Mouse (Mus musculus) megakaryocyte progenitor cell, adult 5-6 weeks (primary cell): ENCODE data around the gene Trak1. TPM values are rescaled to one million over a fixed set of nuclear protein-coding genes. Genes with fewer than 3 reads are reported as not detected.

ENCODE experiments used
- ATAC-seq: replicated peaks from 2 replicates; pipeline ENCODE4 v1.8.0; 2016; ENCODE audit warnings: mild to moderate bottlenecking, moderate TSS enrichment, inconsistent platforms; ENCODE audit not compliant: poor library complexity
- total RNA-seq, 2 experiments: library from RNA; stranded (forward) in 1 of 2; stranded (reverse) in 1 of 2; fragments of 157-497, 149-512 nt in 1 of 2; fragments of 200-1000 nt in 1 of 2; gene quantifications; 2 replicates each; pipeline versions ENCODE4 v1.2.3 to v1.2.4; 2015 to 2017

Trak1 gene
- total RNA-seq, 2 experiments from 2014 or later, result 24.0 to 30.2 TPM

GRCm38 (mm10) chr9:121460527-121460926, 163.2 kb downstream of the Trak1 start:
- ATAC-seq, result no peak

GRCm38 (mm10) chr9:121467460-121467859, 170.2 kb downstream of the Trak1 start:
- no peak for ATAC-seq

DNA sequence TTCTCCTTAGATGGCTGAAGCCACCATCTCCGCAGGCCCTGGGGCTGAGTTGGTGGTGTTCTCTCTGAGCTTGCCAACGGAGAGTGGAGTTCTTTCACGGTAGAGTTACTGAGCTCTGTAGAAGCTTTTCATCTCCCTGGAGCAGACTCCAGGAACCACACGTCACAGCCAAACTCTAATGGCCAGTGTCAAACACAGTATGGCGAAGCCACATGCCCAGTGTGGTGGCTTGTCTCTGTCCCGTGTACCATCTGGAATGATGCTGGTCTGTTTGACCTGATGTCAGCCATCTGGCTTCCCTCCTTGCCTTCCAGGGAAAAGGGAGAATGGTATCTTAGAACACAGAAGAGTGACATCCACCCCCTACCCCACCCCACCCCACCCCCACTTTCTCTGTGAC, 172.4 kb downstream of the Trak1 start:
- no peak for ATAC-seq

GRCm38 (mm10) chr9:121474771-121475170, 177.5 kb downstream of the Trak1 start:
- ATAC-seq, result no peak

DNA sequence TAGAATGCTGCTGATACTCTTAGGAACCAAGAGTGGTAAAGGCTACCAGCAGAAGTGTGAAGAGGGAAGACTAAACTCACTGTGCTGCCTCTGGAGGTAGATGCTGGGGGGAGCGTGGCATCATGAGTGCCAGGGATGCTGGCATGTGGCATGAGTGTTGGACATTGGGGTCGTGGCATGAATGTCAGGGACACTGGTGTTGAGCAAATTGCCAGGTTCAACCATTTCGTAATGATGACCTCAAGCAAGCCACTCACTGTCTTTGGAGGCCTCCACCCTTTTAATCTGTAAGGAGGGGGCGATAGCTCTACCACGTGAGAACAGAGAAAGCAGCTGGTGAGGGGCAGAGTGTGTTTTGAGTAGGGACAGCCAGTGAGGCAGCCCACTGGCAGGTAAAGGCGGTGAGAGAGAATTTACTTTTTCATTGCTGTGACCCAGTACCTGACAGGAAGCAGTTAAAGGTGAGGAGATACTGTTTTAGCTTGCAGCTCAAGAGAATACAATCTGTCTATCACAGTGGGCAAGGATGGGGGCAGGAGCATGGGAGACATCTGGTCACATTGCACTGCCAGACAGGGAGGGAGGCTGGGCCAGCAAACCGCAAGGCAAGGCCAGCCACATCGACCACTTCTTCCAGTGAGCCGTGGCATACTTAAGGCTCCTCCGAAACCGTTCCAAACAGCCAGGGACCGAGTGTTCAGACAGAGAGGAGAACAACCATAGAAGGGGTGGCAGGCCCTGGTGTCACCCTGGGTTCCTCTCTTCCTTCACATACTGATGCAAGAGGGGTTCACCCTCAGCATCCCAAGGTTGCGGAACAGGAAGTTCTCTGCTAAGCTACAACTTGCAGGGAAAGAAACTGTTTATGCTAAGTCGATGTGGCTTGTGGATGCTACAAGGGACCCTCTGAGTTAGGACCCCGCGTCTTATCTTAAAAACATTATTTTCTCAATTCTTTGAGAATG, 178.5 kb downstream of the Trak1 start:
- ATAC-seq, result peak; percentile 38

GRCm38 (mm10) chr9:121477305-121477911, 180.1 kb downstream of the Trak1 start:
- peak; percentile 63 for ATAC-seq

DNA sequence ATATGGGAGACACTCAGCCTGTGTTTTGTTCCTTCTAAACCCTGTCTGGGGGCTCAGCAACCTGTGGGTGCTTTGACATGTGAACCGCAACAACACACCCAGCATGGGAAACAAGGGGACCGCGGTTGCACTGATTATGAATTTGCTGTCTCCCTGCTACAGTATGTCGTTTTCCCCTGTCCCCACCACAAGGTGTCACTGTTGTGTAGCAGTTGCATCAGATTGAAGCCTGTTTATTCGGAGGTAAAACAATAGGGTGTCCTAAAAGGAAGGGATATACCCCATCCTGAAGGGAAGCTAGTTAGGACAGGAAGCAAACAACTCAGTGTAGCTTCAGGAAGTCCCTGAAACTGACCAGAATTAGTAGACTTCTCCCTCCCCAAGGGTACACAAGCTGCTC, 182.2 kb downstream of the Trak1 start:
- peak; percentile 79 for ATAC-seq

- no peak for ATAC-seq
Observed at GRCm38 (mm10) chr9:121487216-121487615, 189.9 kb downstream of the Trak1 start.

DNA sequence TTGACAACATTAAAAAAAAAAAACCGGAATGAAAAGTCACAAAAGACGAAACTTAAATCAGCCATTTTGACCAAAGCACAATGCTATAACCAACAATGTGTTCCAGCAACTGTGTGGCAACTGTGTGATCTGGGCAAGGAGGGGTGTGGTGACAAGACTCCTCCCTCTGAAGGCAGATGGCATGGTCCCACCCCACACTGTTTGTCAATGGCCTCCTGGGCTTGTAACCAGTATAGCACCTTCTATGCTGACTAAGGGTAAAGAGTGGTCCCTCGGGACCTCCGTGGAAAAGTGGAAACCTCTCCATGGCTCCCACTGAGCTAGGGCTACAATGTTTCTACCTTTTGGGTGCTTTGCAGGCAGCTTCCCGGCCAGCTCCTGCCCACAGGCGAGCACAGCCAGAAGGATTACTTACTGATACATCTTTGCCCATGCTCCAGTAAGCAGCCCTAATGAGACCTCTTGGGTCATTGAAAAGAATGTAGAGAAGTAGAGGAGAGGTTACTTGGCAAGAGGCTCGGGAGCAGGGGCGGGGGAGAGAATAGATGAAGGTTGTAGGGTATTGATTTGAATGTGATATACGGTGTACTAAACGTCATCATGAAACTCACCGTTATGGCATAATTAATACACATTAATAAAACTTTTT, 194.4 kb downstream of the Trak1 start:
- peak; percentile 61 for ATAC-seq

- ATAC-seq, result no peak
Observed at GRCm38 (mm10) chr9:121494006-121494767, 196.9 kb downstream of the Trak1 start.

DNA sequence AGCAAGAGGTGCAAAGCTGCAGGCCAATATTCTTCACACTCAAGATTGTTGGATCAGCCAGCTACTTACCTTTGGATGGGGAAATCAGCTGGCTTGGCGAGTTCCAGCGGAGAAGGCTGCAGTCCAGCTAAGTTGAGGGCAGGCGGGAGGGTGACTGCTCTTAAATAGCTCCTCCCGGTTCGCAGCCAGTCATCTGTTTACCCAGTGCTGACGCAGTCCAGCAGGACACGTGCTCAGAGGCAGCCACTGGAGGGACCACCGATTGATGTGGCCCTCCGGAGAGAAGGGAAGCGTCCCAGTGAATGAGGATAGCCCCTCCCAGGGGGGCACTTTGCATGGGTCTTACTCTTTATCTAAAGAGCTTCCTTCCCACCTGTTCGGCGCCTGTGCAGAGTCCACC, 198.2 kb downstream of the Trak1 start, which contains the start of gene Cck:
Cck (minus strand) TSS at position 166 of the 400 bp plus-strand sequence.
- no peak for ATAC-seq

DNA sequence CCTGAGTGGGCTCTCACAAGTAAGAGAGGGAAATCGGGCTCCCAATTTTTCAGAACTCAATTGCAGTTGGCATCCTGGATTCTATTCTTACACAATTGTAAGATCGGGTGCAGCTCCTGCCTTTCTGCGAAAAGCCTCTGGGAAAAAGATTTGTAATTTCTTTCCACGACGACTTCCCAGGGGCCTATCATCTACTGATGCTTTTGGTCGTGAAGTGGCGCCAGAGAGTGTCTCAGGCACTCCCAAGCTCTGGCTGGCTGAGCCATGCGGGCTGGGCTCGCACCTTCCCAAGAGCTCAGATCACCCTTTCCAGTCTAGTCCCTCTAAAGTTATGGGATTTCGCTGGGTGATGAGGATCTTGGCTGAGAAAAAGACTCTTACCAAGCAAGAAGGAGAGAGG, 198.8 kb downstream of the Trak1 start:
- no peak for ATAC-seq

DNA sequence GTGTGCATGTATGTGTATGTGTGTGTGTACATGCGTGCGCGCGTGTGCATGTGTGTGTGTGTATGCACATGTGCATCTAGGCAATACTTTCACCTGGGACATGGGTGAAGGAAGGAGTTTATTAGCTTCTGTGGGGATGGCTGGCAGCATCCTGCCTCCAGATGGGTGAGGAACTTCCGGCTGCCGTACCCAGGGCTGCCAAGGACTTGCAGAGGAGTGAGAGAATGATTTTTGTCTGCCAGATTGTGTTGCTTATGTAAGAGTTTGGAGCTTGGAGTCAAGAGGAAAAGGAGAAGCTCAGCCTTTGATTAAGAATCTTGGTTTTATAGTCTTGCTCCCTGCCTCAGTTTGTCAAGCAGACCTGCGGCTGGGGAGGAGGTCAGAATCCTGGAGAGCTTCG, 208.0 kb downstream of the Trak1 start:
- ATAC-seq, result no peak

DNA sequence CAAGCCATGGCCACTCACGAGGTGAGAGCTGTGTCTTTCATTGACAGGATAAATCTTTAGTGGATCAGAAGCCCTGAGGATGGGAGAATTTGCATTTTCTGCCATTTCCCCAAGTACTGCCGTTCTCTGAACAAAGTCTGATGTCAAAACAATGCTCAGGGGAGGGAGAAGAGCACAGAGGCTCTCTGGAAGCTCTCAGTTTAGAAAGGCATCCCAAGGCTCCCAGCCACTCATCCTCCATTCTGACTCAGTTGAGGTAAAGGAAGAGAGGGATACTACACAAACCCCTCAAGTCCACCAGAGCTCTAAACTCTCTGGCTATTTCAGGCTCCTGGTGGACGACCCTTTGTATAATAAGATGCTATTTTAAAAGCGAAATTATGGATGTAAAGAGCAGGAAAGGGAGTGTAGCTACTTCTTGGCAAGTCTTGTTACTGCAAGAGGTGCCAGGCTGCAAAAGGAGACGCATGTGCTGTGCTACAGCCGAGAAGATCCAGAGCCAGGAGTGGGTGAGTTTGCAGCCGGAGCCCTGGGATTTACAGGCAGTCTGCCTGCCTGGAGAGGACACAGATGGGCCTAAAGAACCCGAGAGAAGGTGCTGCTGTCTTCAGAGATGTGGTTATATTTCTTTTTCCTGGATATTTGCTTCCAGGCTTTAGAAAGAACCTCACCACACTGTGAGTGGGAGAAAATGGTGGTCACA, 209.3 kb downstream of the Trak1 start:
- ATAC-seq, result no peak

GRCm38 (mm10) chr9:121511911-121512310, 214.6 kb downstream of the Trak1 start:
- ATAC-seq, result no peak

- ATAC-seq, result no peak
Observed at GRCm38 (mm10) chr9:121514462-121514861, 217.2 kb downstream of the Trak1 start.

DNA sequence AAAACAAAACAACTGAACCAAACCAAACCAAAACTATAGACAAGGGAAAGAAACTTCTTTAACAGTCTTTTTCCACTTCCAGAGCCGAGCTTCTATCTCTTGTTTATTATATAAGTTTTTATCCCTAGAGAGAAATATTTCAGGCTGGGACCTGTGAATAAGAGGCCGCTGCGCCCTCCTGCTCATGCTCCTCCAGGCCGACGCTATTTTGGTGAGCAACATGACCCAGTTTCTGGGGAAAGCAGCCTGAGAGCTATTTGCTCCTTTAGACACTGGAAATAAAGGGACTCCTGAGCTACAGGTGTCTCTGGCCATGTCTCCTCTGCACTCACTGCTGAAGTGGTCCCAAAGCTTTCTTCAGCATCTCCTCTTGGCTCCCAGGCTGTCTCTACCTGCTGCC, 222.7 kb downstream of the Trak1 start:
- ATAC-seq, result no peak
